Mouse (Mus musculus) testis, adult 2 months (tissue): ENCODE measurements around the gene Pycard. TPM values are rescaled to one million over a fixed set of nuclear protein-coding genes. Genes with fewer than 3 reads are reported as not detected.

Source experiments
- H3K27ac ChIP-seq: fragments of 200-500 bp; 2 replicates; pipeline ENCODE4 v1.5.1; 2012; ENCODE audit warnings: low read depth, low read length; ENCODE audit not compliant: control insufficient read depth, insufficient read depth
- H3K27me3 ChIP-seq: fragments of 200-500 bp; 2 replicates; pipeline ENCODE4 v1.6.1; 2012; ENCODE audit warnings: mild to moderate bottlenecking, low read length, moderate library complexity; ENCODE audit not compliant: control insufficient read depth, insufficient read depth
- H3K36me3 ChIP-seq: fragments of 200-500 bp; 2 replicates; pipeline ENCODE4 v1.6.1; 2012; ENCODE audit warnings: mild to moderate bottlenecking, low read length; ENCODE audit not compliant: control insufficient read depth, insufficient read depth
- H3K4me1 ChIP-seq: fragments of 200-500 bp; 2 replicates; pipeline ENCODE4 v1.6.1; 2012; ENCODE audit warnings: low read length; ENCODE audit not compliant: control insufficient read depth, insufficient read depth
- H3K4me3 ChIP-seq: fragments of 200-500 bp; 2 replicates; pipeline ENCODE4 v1.5.1; 2012; ENCODE audit warnings: low read depth, mild to moderate bottlenecking, low read length, moderate library complexity, mixed read lengths; ENCODE audit not compliant: control insufficient read depth
- CTCF ChIP-seq: fragments of 200-500 bp; IDR thresholded peaks from 2 replicates; pipeline ENCODE4 v1.5.1; 2012; ENCODE audit warnings: low read depth, mild to moderate bottlenecking, inconsistent platforms, low read length, moderate library complexity; ENCODE audit not compliant: control insufficient read depth, insufficient read depth, insufficient replicate concordance
- POLR2A ChIP-seq: fragments of 200-500 bp; IDR thresholded peaks from 2 replicates; pipeline ENCODE4 v1.6.1; 2012; ENCODE audit warnings: low read depth, mild to moderate bottlenecking, inconsistent platforms, low read length, moderate library complexity; ENCODE audit not compliant: control insufficient read depth
- polyA plus RNA-seq: library from polyadenylated mRNA; depleted of rRNA; stranded (reverse); fragments of >200 nt; gene quantifications from 2 replicates; pipeline ENCODE4 v1.2.3, GENCODE M21; 2012

Pycard gene
- polyA plus RNA-seq, 1 experiment, result 2.9 TPM

GRCm38 (mm10) chr7:128013116-128013515 is 19.4 kb upstream of the Pycard start:
- Histone ChIP-seq H3K4me3 (no peak overlapping the region), H3K27me3 (no peaks in the 10 kb centered on the region)

GRCm38 (mm10) chr7:128012136-128012780 is 18.6 kb upstream of the Pycard start:
- H3K36me3 ChIP-seq, result no peaks in the 10 kb centered on the region
- no peak overlapping the region for H3K4me3 ChIP-seq
- TF ChIP-seq POLR2A (no peak), CTCF (no peak)
- H3K27ac ChIP-seq, result no peak overlapping the region
- H3K27me3 ChIP-seq, result no peaks in the 10 kb centered on the region
- peaks cover 8% of the 10 kb centered on the region for H3K4me1 ChIP-seq

More at GRCm38 (mm10) chr7:128013116-128013515, 19.4 kb upstream of the Pycard start:
- no peak for TF ChIP-seq POLR2A
- TF ChIP-seq CTCF, result no peak
- Histone ChIP-seq H3K36me3 (no peaks in the 10 kb centered on the region), H3K27ac (no peak overlapping the region), H3K4me1 (peaks cover 8% of the 10 kb centered on the region)

- H3K27ac ChIP-seq, result no peak overlapping the region
- H3K36me3 ChIP-seq, result no peaks in the 10 kb centered on the region
- peaks cover 8% of the 10 kb centered on the region for H3K4me1 ChIP-seq
- TF ChIP-seq CTCF (no peak), POLR2A (no peak)
- H3K27me3 ChIP-seq, result no peaks in the 10 kb centered on the region
- peak overlapping the region; percentile 65 for H3K4me3 ChIP-seq
These were observed 16.2 kb upstream of the Pycard start for GRCm38 (mm10) chr7:128009715-128010340.

- Histone ChIP-seq H3K27me3 (no peaks in the 10 kb centered on the region), H3K4me1 (peaks cover 12% of the 10 kb centered on the region), H3K4me3 (no peak overlapping the region), H3K27ac (no peak overlapping the region), H3K36me3 (no peaks in the 10 kb centered on the region)
- no peak for TF ChIP-seq CTCF
- TF ChIP-seq POLR2A, result no peak
These were observed 12.5 kb upstream of the Pycard start for GRCm38 (mm10) chr7:128006193-128006592.

GRCm38 (mm10) chr7:128004487-128005362 is 11.1 kb upstream of the Pycard start:
- Histone ChIP-seq H3K27me3 (no peaks in the 10 kb centered on the region), H3K36me3 (no peaks in the 10 kb centered on the region), H3K27ac (no peak overlapping the region), H3K4me3 (no peak overlapping the region), H3K4me1 (peaks cover 5% of the 10 kb centered on the region)
- TF ChIP-seq CTCF (no peak), POLR2A (no peak)

GRCm38 (mm10) chr7:128004150-128004486 is 10.5 kb upstream of the Pycard start:
- no peak overlapping the region for H3K4me3 ChIP-seq
- no peak overlapping the region for H3K27ac ChIP-seq
- H3K4me1 ChIP-seq, result peaks cover 3% of the 10 kb centered on the region
- H3K36me3 ChIP-seq, result no peaks in the 10 kb centered on the region
- H3K27me3 ChIP-seq, result no peaks in the 10 kb centered on the region
- TF ChIP-seq CTCF (no peak), POLR2A (no peak)

GRCm38 (mm10) chr7:128003688-128004087 is 10.0 kb upstream of the Pycard start, which contains the start of gene Trim72:
Gene Trim72 (plus strand): TSS chr7:128003949.
- H3K27ac ChIP-seq, result no peak within 1 kb of the TSS
- no peaks in the 10 kb centered on the region for H3K36me3 ChIP-seq
- H3K4me3 ChIP-seq, result no peak within 1 kb of the TSS
- H3K27me3 ChIP-seq, result no peaks in the 10 kb centered on the region
- TF ChIP-seq POLR2A (no peak), CTCF (no peak)
- peaks cover 3% of the 10 kb centered on the region for H3K4me1 ChIP-seq
